8 mouse cellular contexts compared by ENCODE assay signal in the genomic region with DNA sequence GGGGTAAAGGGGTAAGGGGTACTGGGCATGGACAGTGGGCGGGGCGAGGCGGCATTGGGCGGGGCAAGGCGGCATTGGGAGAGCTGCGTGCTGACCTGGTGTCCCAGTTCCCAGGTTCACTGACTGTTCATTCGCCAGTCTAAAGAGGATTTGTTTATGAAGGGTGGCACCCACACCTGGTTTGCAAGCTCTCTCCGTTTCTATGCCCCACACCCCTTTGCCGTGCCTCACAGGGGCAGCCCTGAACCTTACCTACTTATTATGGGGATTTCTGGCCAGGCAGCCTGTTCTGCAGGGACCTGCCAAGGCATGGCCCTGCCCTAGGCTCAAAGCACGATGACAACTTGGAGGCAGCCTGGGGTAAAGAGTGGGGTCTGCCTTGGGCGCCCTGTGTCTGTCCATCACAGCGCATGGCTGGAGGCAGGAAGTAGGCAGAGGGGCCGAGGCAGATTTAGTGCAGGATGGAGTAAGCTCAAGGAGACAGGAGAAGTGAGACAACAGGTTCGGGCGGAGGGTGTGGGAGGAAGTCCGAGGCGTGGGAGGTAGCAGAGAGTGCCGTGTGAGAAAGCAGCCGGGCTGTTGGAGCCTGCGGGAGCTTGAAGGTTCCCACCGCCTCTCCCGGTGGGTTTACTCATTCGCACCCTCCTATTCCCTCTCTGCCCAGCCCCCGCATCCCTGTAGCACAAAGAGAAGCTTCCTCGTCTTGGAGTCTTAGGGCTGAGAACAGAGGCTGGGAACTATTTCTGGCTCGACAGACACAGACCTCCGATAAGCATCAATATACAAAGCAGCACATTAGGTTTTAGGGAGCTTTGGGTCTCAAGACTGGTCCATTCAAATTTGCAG. TPM values are rescaled to one million over a fixed set of nuclear protein-coding genes. Genes with fewer than 3 reads are reported as not detected.
DNase-seq lines count a peak whose midpoint lies in the region; ATAC-seq and TF ChIP-seq lines count a peak whose summit lies in the region.

No protein-coding gene starts in this region.

- peak in 1 of 2 experiments; percentile 34 for DNase-seq in spleen, adult 2 months (ENCODE audit: low read depth in 1 of 2, low spot score in 2 of 2)
- DNase-seq in spleen, postnatal 4 days (ENCODE audit: low spot score in 2 of 2), result no peak
- peak; percentile 28 for DNase-seq in forebrain, embryonic 14.5 days (ENCODE audit: low spot score)
- no peak for DNase-seq in hindbrain, postnatal 0 days (ENCODE audit: low spot score)
- DNase-seq in liver, postnatal 0 days, result no peak
- DNase-seq in urinary bladder, postnatal 36 days (ENCODE audit: low spot score in 2 of 2), result peak; percentile 66 to 79
- no peak for DNase-seq in cerebellum, adult 9-10 months

- 0 out of 2 replicates have a peak, but pooled peaks cover 2% of the 10 kb centered on the region for H3K27me3 ChIP-seq in spleen, adult 2 months (ENCODE audit: control insufficient read depth, insufficient read depth, low read length)
- H3K27me3 ChIP-seq in forebrain, embryonic 14.5 days (replicated peaks; ENCODE audit: control insufficient read depth, insufficient read depth, low read length), result no peaks in the 10 kb centered on the region
- H3K27me3 ChIP-seq in hindbrain, postnatal 0 days (ENCODE audit: insufficient read depth, low read length), result no peaks in the 10 kb centered on the region
- H3K27me3 ChIP-seq in liver, postnatal 0 days (ENCODE audit: insufficient read depth, low read length), result peaks cover 16% of the 10 kb centered on the region
- peaks cover 15% of the 10 kb centered on the region for H3K27me3 ChIP-seq in neural tube, embryonic 13.5 days

- H3K9me3 ChIP-seq in forebrain, embryonic 14.5 days (replicated peaks; ENCODE audit: control insufficient read depth, low read length), result no peaks in the 10 kb centered on the region
- H3K9me3 ChIP-seq in hindbrain, postnatal 0 days (ENCODE audit: low read length), result no peaks in the 10 kb centered on the region
- H3K9me3 ChIP-seq in liver, postnatal 0 days (ENCODE audit: low read length), result no peaks in the 10 kb centered on the region
- no peaks in the 10 kb centered on the region for H3K9me3 ChIP-seq in neural tube, embryonic 13.5 days

- no peak for TF ChIP-seq POLR2A in spleen, adult 2 months (IDR thresholded peaks at IDR 0.05; ENCODE audit: low read depth, low read length)

- peak overlapping the region; percentile 41 for H3K4me2 ChIP-seq in forebrain, embryonic 14.5 days (ENCODE audit: low read length)
- peak overlapping the region; percentile 45 for H3K4me2 ChIP-seq in hindbrain, postnatal 0 days (ENCODE audit: low read depth, low read length)
- peak overlapping the region; percentile 62 for H3K4me2 ChIP-seq in liver, postnatal 0 days (ENCODE audit: low read depth, low read length)
- peak overlapping the region; percentile 47 for H3K4me2 ChIP-seq in neural tube, embryonic 13.5 days

- TF ChIP-seq EP300 in liver, postnatal 0 days (IDR thresholded peaks at IDR 0.05; ENCODE audit: low read depth), result no peak

- TF ChIP-seq CTCF in spleen, adult 2 months (IDR thresholded peaks at IDR 0.05; ENCODE audit: extremely low read depth, insufficient read depth, insufficient read length, insufficient replicate concordance), result no peak
- no peak for TF ChIP-seq CTCF in hindbrain, postnatal 0 days (IDR thresholded peaks at IDR 0.05; ENCODE audit: low read depth)
- TF ChIP-seq CTCF in liver, postnatal 0 days (IDR thresholded peaks at IDR 0.05; ENCODE audit: low read depth), result no peak

- no peak overlapping the region for H3K27ac ChIP-seq in spleen, adult 2 months (ENCODE audit: insufficient read depth, low read length)
- no peak overlapping the region for H3K27ac ChIP-seq in forebrain, embryonic 14.5 days (ENCODE audit: low read depth, low read length)
- H3K27ac ChIP-seq in hindbrain, postnatal 0 days, result no peak overlapping the region
- no peak overlapping the region for H3K27ac ChIP-seq in liver, postnatal 0 days (ENCODE audit: low read depth)
- no peak overlapping the region for H3K27ac ChIP-seq in neural tube, embryonic 13.5 days (replicated peaks)

- peak overlapping the region; percentile 40; the same call in 1 of the 2 replicates for H3K9ac ChIP-seq in forebrain, embryonic 14.5 days (ENCODE audit: low read length)
- peak overlapping the region; percentile 30; the same call in 1 of the 2 replicates for H3K9ac ChIP-seq in hindbrain, postnatal 0 days (replicated peaks; ENCODE audit: low read length)
- H3K9ac ChIP-seq in liver, postnatal 0 days (replicated peaks), result no peak overlapping the region; the same call in 1 of the 2 replicates
- H3K9ac ChIP-seq in neural tube, embryonic 13.5 days, result peak overlapping the region; percentile 38; the same call in 1 of the 2 replicates

- ATAC-seq in forebrain, embryonic 14.5 days, result peak; percentile 15; the same call in 1 of the 2 replicates
- peak; percentile 24; the same call in 1 of the 2 replicates for ATAC-seq in hindbrain, postnatal 0 days
- peak; percentile 9; the same call in 1 of the 2 replicates for ATAC-seq in liver, postnatal 0 days
- no peak for ATAC-seq in neural tube, embryonic 13.5 days (ENCODE audit: low read depth)

- H3K4me1 ChIP-seq in spleen, adult 2 months (ENCODE audit: control insufficient read depth, insufficient read depth, insufficient read length), result peaks cover 8% of the 10 kb centered on the region; the same call in 1 of the 2 replicates
- H3K4me1 ChIP-seq in forebrain, embryonic 14.5 days (ENCODE audit: control insufficient read depth, insufficient read depth, low read length), result 0 out of 2 replicates have a peak, but pooled peaks cover 3% of the 10 kb centered on the region
- peaks cover 5% of the 10 kb centered on the region; the same call in 1 of the 2 replicates for H3K4me1 ChIP-seq in hindbrain, postnatal 0 days (ENCODE audit: insufficient read depth, low read length)
- peaks cover 6% of the 10 kb centered on the region for H3K4me1 ChIP-seq in liver, postnatal 0 days (ENCODE audit: insufficient read depth)
- peaks cover 20% of the 10 kb centered on the region for H3K4me1 ChIP-seq in neural tube, embryonic 13.5 days (replicated peaks)

- WGBS in spleen, adult 2 months, result 25% methylated on average over 27 of the region's 27 CpGs
- WGBS in forebrain, embryonic 14.5 days, result 17% methylated on average over 27 of the region's 27 CpGs
- 19% methylated on average over 27 of the region's 27 CpGs for WGBS in hindbrain, postnatal 0 days
- WGBS in liver, postnatal 0 days (ENCODE audit: insufficient replicate concordance), result 11% methylated on average over 24 of the region's 27 CpGs
- WGBS in neural tube, embryonic 13.5 days, result 19% methylated on average over 27 of the region's 27 CpGs

- peak overlapping the region; percentile 50 for H3K4me3 ChIP-seq in spleen, adult 2 months (ENCODE audit: extremely low read depth, insufficient read depth, insufficient read length)
- 0 out of 2 replicates have a peak overlapping the region, but pooled peaks have one; percentile 5 for H3K4me3 ChIP-seq in forebrain, embryonic 14.5 days (ENCODE audit: low read depth, low read length)
- no peak overlapping the region for H3K4me3 ChIP-seq in hindbrain, postnatal 0 days (ENCODE audit: low read length)
- H3K4me3 ChIP-seq in liver, postnatal 0 days (ENCODE audit: low read depth, low read length), result peak overlapping the region; percentile 18
- peak overlapping the region; percentile 8; the same call in 1 of the 2 replicates for H3K4me3 ChIP-seq in neural tube, embryonic 13.5 days

- H3K36me3 ChIP-seq in spleen, adult 2 months (ENCODE audit: control insufficient read depth, insufficient read depth, low read length), result no peaks in the 10 kb centered on the region
- H3K36me3 ChIP-seq in forebrain, embryonic 14.5 days (ENCODE audit: control insufficient read depth, insufficient read depth, low read length), result no peaks in the 10 kb centered on the region
- H3K36me3 ChIP-seq in hindbrain, postnatal 0 days (ENCODE audit: insufficient read depth, low read length), result no peaks in the 10 kb centered on the region
- no peaks in the 10 kb centered on the region for H3K36me3 ChIP-seq in liver, postnatal 0 days (replicated peaks; ENCODE audit: insufficient read depth, low read length)
- H3K36me3 ChIP-seq in neural tube, embryonic 13.5 days, result no peaks in the 10 kb centered on the region

RNA-seq across cellular contexts. Expression of gene Tnni1, which starts 14.4 kb away (rescaled TPM):
- polyA plus RNA-seq in spleen, adult 2 months (2012; rRNA removed), result 0.80 and 1.3 TPM in 2 replicates
- 0.39 TPM in 1 of 2 replicates, not detected in the other for polyA plus RNA-seq in forebrain, embryonic 14.5 days (2014; fragmentation: Nextera tagmentation; extraction: Ambion mirVana)
- 1.3 and 2.4 TPM in 2 replicates for total RNA-seq in hindbrain, postnatal 0 days (2014; rRNA removed)
- 1.0 and 1.1 TPM in 2 replicates for polyA plus RNA-seq in hindbrain, postnatal 0 days (2015; fragmentation: Nextera tagmentation; extraction: Ambion mirVana)
- 1.2 and 4.7 TPM in 2 replicates for polyA plus RNA-seq in liver, postnatal 0 days (2015; fragmentation: Nextera tagmentation; extraction: Ambion mirVana)
- polyA plus RNA-seq in neural tube, embryonic 13.5 days (2015; fragmentation: Nextera tagmentation; extraction: Ambion mirVana), result 15.0 and 31.7 TPM in 2 replicates

RNA-seq across cellular contexts. Expression of gene Lad1, which starts 24.8 kb away (rescaled TPM):
- polyA plus RNA-seq in spleen, adult 2 months (2012; rRNA removed), result 3.1 and 5.1 TPM in 2 replicates
- 0.19 and 0.24 TPM in 2 replicates for polyA plus RNA-seq in forebrain, embryonic 14.5 days (2014; fragmentation: Nextera tagmentation; extraction: Ambion mirVana)
- total RNA-seq in hindbrain, postnatal 0 days (2014; rRNA removed), result 0.21 TPM in 1 of 2 replicates, not detected in the other
- 0.39 and 0.40 TPM in 2 replicates for polyA plus RNA-seq in hindbrain, postnatal 0 days (2015; fragmentation: Nextera tagmentation; extraction: Ambion mirVana)
- polyA plus RNA-seq in liver, postnatal 0 days (2015; fragmentation: Nextera tagmentation; extraction: Ambion mirVana), result 0.42 and 0.77 TPM in 2 replicates
- 0.40 and 0.73 TPM in 2 replicates for polyA plus RNA-seq in neural tube, embryonic 13.5 days (2015; fragmentation: Nextera tagmentation; extraction: Ambion mirVana)

RNA-seq across cellular contexts. Expression of gene Phlda3, which starts 27.7 kb away (rescaled TPM):
- 17.5 and 18.9 TPM in 2 replicates for polyA plus RNA-seq in spleen, adult 2 months (2012; rRNA removed)
- 16.4 and 17.4 TPM in 2 replicates for polyA plus RNA-seq in forebrain, embryonic 14.5 days (2014; fragmentation: Nextera tagmentation; extraction: Ambion mirVana)
- 66.4 and 82.3 TPM in 2 replicates for total RNA-seq in hindbrain, postnatal 0 days (2014; rRNA removed)
- 51.1 and 51.5 TPM in 2 replicates for polyA plus RNA-seq in hindbrain, postnatal 0 days (2015; fragmentation: Nextera tagmentation; extraction: Ambion mirVana)
- polyA plus RNA-seq in liver, postnatal 0 days (2015; fragmentation: Nextera tagmentation; extraction: Ambion mirVana), result 4.0 and 4.9 TPM in 2 replicates
- polyA plus RNA-seq in neural tube, embryonic 13.5 days (2015; fragmentation: Nextera tagmentation; extraction: Ambion mirVana), result 32.1 and 32.6 TPM in 2 replicates

RNA-seq across cellular contexts. Expression of gene Tnnt2, which starts 42.6 kb away (rescaled TPM):
- 0.52 and 0.75 TPM in 2 replicates for polyA plus RNA-seq in spleen, adult 2 months (2012; rRNA removed)
- 0.37 and 0.62 TPM in 2 replicates for polyA plus RNA-seq in forebrain, embryonic 14.5 days (2014; fragmentation: Nextera tagmentation; extraction: Ambion mirVana)
- total RNA-seq in hindbrain, postnatal 0 days (2014; rRNA removed), result 0.47 and 0.79 TPM in 2 replicates
- polyA plus RNA-seq in hindbrain, postnatal 0 days (2015; fragmentation: Nextera tagmentation; extraction: Ambion mirVana), result 1.8 and 2.5 TPM in 2 replicates
- polyA plus RNA-seq in liver, postnatal 0 days (2015; fragmentation: Nextera tagmentation; extraction: Ambion mirVana), result 3.2 and 3.6 TPM in 2 replicates
- polyA plus RNA-seq in neural tube, embryonic 13.5 days (2015; fragmentation: Nextera tagmentation; extraction: Ambion mirVana), result 10.9 and 22.7 TPM in 2 replicates

Comparison
In these comparisons a context has a peak if more than half of its experiments do, and no peak if none do; other contexts are left out.
1. DNase-seq: peak in forebrain, embryonic 14.5 days (single experiment) and urinary bladder, postnatal 36 days (2 of 2); none in spleen, postnatal 4 days (0 of 2), hindbrain, postnatal 0 days (single experiment), liver, postnatal 0 days (single experiment) and cerebellum, adult 9-10 months (single experiment).
2. Peak in every context shown above with its lines, with median percentiles within 50 percentile points of each other: H3K4me2 ChIP-seq.